Mouse (Mus musculus) adrenal gland, postnatal 0 days (tissue): ENCODE data around the gene Gm21425. TPM values are rescaled to one million over a fixed set of nuclear protein-coding genes. Genes with fewer than 3 reads are reported as not detected.

ENCODE experiments used
- polyA plus RNA-seq: library from polyadenylated mRNA; unstranded; fragments of >200 nt; fragmentation: Nextera tagmentation; extraction: Ambion mirVana; gene quantifications from 2 replicates; pipeline ENCODE4 v1.2.1, GENCODE M21; 2015

The Gm21425 gene
- not detected in 2 replicates for polyA plus RNA-seq

DNA sequence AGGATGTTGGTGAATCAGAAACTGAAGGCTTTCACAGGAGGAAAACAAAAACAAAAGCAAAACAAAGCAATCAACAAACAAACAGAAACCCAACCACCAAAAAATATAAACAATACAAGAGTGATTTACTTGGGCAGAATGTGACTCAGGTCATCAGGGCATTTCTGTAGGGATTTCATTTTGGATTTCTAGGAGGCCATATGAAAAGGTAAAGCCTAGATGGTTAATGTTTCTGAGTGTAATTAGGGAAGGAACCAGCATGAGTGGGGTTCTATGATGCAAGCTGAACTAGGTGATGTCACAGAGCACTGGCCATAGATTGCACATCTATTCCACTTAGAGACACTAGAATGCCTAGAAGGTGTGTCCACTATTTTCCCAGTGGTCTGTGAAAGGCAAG lies at the start of gene Gm21425:
TSS of gene Gm21425 (plus strand) at position 301 of the 400 bp plus-strand sequence.

DNA sequence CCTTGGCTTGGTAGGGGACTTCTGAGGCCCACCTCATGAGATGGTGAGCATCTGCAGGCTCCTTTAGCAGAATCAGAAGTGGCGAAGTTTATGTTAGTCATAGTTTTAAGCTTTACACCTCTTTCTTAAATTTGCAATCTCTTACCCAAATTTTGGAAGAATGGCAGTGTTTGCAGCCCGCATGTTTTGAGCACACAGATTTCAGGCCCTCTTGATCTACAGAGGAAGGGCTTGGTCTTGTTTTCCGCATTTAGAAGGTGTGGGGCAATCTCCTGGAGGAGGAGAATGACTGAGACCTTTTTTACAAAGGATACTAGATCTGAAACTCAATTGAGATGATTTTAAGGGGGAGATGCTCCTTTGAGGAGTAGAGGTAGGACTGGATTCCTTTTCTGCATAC lies 28.4 kb upstream of the Gm21425 start, which contains the start of gene Gm21891:
TSS of gene Gm21891 (minus strand) at position 101 of the 400 bp plus-strand sequence.

Other genes with a start within 250 kb of the Gm21425 start
- not detected in 2 replicates for gene Gm20807, start 119.1 kb upstream of the Gm21425 start, polyA plus RNA-seq
- gene Gm21891, start 28.5 kb upstream of the Gm21425 start, polyA plus RNA-seq = not detected in 2 replicates
- gene Gm21828, start 62.0 kb downstream of the Gm21425 start, polyA plus RNA-seq = not detected in 2 replicates
- not detected in 2 replicates for gene Gm21440, start 90.4 kb downstream of the Gm21425 start, polyA plus RNA-seq
- gene Gm21454, start 90.5 kb downstream of the Gm21425 start, polyA plus RNA-seq = not detected in 2 replicates
- not detected in 2 replicates for gene Gm21725, start 187.1 kb downstream of the Gm21425 start, polyA plus RNA-seq